Mouse (Mus musculus): ENCODE measurements around the gene S1pr4. TPM values are rescaled to one million over a fixed set of nuclear protein-coding genes. Genes with fewer than 3 reads are reported as not detected.

The S1pr4 gene
- total RNA-seq, 2 experiments from 2014 or later, result 1.0 to 1.1 TPM

GRCm38 (mm10) chr10:81470454-81470853 is 29.5 kb downstream of the S1pr4 start:
- intact Hi-C loops (cut with DNase I), result no loop called here
- no peak for DNase-seq (ENCODE audit: low spot score)

- intact Hi-C loops (cut with DNase I), result no loop called here
- DNase-seq (ENCODE audit: low spot score), result no peak
Observed at GRCm38 (mm10) chr10:81469253-81469652, 30.7 kb downstream of the S1pr4 start.

- no peak for DNase-seq (ENCODE audit: low spot score)
- intact Hi-C loops (cut with DNase I), result no loop called here
Observed at GRCm38 (mm10) chr10:81467670-81468235, 32.2 kb downstream of the S1pr4 start.

GRCm38 (mm10) chr10:81466881-81467280 is 33.1 kb downstream of the S1pr4 start:
- no peak for DNase-seq (ENCODE audit: low spot score)
- intact Hi-C loops (cut with DNase I), result no loop called here

- intact Hi-C loops (cut with DNase I), result no loop called here
Observed at GRCm38 (mm10) chr10:81466066-81466465, 33.9 kb downstream of the S1pr4 start.

GRCm38 (mm10) chr10:81465265-81465645 is 34.7 kb downstream of the S1pr4 start:
- intact Hi-C loops (cut with DNase I), result no loop called here
- DNase-seq (ENCODE audit: low spot score), result no peak

More at GRCm38 (mm10) chr10:81466066-81466465, 33.9 kb downstream of the S1pr4 start:
- DNase-seq (ENCODE audit: low spot score), result no peak

- intact Hi-C loops (cut with DNase I), result no loop called here
- DNase-seq (ENCODE audit: low spot score), result no peak
Observed at GRCm38 (mm10) chr10:81464405-81465264, 35.3 kb downstream of the S1pr4 start.

GRCm38 (mm10) chr10:81463531-81463930 is 36.4 kb downstream of the S1pr4 start:
- DNase-seq (ENCODE audit: low spot score), result no peak
- intact Hi-C loops (cut with DNase I), result no loop called here

- intact Hi-C loops (cut with DNase I), result no loop called here
- DNase-seq (ENCODE audit: low spot score), result no peak
Observed at GRCm38 (mm10) chr10:81462917-81463316, 37.0 kb downstream of the S1pr4 start.

GRCm38 (mm10) chr10:81462415-81462804 is 37.5 kb downstream of the S1pr4 start:
- intact Hi-C loops (cut with DNase I), result no loop called here
- no peak for DNase-seq (ENCODE audit: low spot score)

- no peak for DNase-seq (ENCODE audit: low spot score)
- intact Hi-C loops (cut with DNase I), result no loop called here
Observed at GRCm38 (mm10) chr10:81461673-81462414, 38.1 kb downstream of the S1pr4 start.

- DNase-seq (ENCODE audit: low spot score), result no peak
- intact Hi-C loops (cut with DNase I), result no loop called here
Observed at GRCm38 (mm10) chr10:81460951-81461350, 39.0 kb downstream of the S1pr4 start.

- no peak for DNase-seq (ENCODE audit: low spot score)
- intact Hi-C loops (cut with DNase I), result no loop called here
Observed at GRCm38 (mm10) chr10:81460471-81460870, 39.5 kb downstream of the S1pr4 start.

- intact Hi-C loops (cut with DNase I), result no loop called here
Observed at GRCm38 (mm10) chr10:81459399-81459798, 40.5 kb downstream of the S1pr4 start.

GRCm38 (mm10) chr10:81458267-81458666 is 41.7 kb downstream of the S1pr4 start:
- DNase-seq (ENCODE audit: low spot score), result no peak
- intact Hi-C loops (cut with DNase I), result no loop called here

More at GRCm38 (mm10) chr10:81459399-81459798, 40.5 kb downstream of the S1pr4 start:
- no peak for DNase-seq (ENCODE audit: low spot score)

- no peak for DNase-seq (ENCODE audit: low spot score)
- intact Hi-C loops (cut with DNase I), result no loop called here
Observed at GRCm38 (mm10) chr10:81457624-81458023, 42.3 kb downstream of the S1pr4 start.

- no peak for DNase-seq (ENCODE audit: low spot score)
- intact Hi-C loops (cut with DNase I), result no loop called here
Observed at GRCm38 (mm10) chr10:81456983-81457563, 42.9 kb downstream of the S1pr4 start.

- DNase-seq (ENCODE audit: low spot score), result no peak
- intact Hi-C loops (cut with DNase I), result no loop called here
Observed at GRCm38 (mm10) chr10:81455181-81455895, 44.6 kb downstream of the S1pr4 start, which contains the start of gene Nfic. Gene Nfic (minus strand): TSS chr10:81455635.

- DNase-seq (ENCODE audit: low spot score), result no peak
- intact Hi-C loops (cut with DNase I), result no loop called here
Observed at GRCm38 (mm10) chr10:81454106-81454505, 45.8 kb downstream of the S1pr4 start.

GRCm38 (mm10) chr10:81452947-81453288 is 47.0 kb downstream of the S1pr4 start:
- no peak for DNase-seq (ENCODE audit: low spot score)
- intact Hi-C loops (cut with DNase I), result no loop called here

All from heart, postnatal 25 days (tissue).